Mouse (Mus musculus) stomach, postnatal 0 days (tissue): Measurements from ENCODE around the gene AW549877. TPM values are rescaled to one million over a fixed set of nuclear protein-coding genes. Genes with fewer than 3 reads are reported as not detected.
A peak's percentile ranks its signal among the peaks of the same experiment; 100 is the strongest.

Experiments
- ATAC-seq: fragments of 200-750 bp; cut with Nextera tagmentation; 2 replicates; pipeline ENCODE4 v1.8.0; 2017; ENCODE audit not compliant: low FRiP score, low TSS enrichment
- DNase-seq: peaks from one replicate; pipeline ENCODE4 v3.0.0-alpha.2; 2016; ENCODE audit warnings: low spot score
- H3K27ac ChIP-seq: fragments of 300-500 bp; sonication (generic); replicated peaks from 2 replicates; pipeline ENCODE4 v1.5.1; 2014; ENCODE audit warnings: mild to moderate bottlenecking, control low read depth
- H3K27me3 ChIP-seq: fragments of 300-500 bp; sonication (generic); 2 replicates; pipeline ENCODE4 v1.6.1; 2014; ENCODE audit warnings: low read length; ENCODE audit not compliant: control insufficient read depth, insufficient read depth
- H3K36me3 ChIP-seq: fragments of 300-500 bp; sonication (generic); 2 replicates; pipeline ENCODE4 v1.6.1; 2014; ENCODE audit warnings: low read length, mixed read lengths; ENCODE audit not compliant: control insufficient read depth, insufficient read depth
- H3K4me1 ChIP-seq: fragments of 300-500 bp; sonication (generic); replicated peaks from 2 replicates; pipeline ENCODE4 v1.6.1; 2014; ENCODE audit warnings: antibody characterized with exemption; ENCODE audit not compliant: control insufficient read depth, insufficient read depth
- H3K4me2 ChIP-seq: fragments of 300-500 bp; sonication (generic); replicated peaks from 2 replicates; pipeline ENCODE4 v1.6.1; 2014; ENCODE audit warnings: low read depth, mild to moderate bottlenecking, control low read depth, moderate library complexity
- H3K4me3 ChIP-seq: fragments of 300-500 bp; sonication (generic); 2 replicates; pipeline ENCODE4 v1.5.1; 2014; ENCODE audit warnings: low read depth, low read length, control low read depth
- H3K9ac ChIP-seq: fragments of 300-500 bp; sonication (generic); 2 replicates; pipeline ENCODE4 v1.6.1; 2014; ENCODE audit warnings: mild to moderate bottlenecking, low read length, control low read depth, mixed read lengths
- H3K9me3 ChIP-seq: fragments of 300-500 bp; sonication (generic); 2 replicates; pipeline ENCODE4 v1.6.1; 2016; ENCODE audit warnings: low read length; ENCODE audit not compliant: control insufficient read depth
- CTCF ChIP-seq: IDR thresholded peaks from 2 replicates; pipeline ENCODE4 v1.5.1; 2016; ENCODE audit warnings: antibody characterized with exemption, low read depth, mild to moderate bottlenecking, moderate library complexity
- EP300 ChIP-seq: optimal IDR thresholded peaks from 2 replicates; pipeline ENCODE3; 2016; ENCODE audit warnings: antibody characterized with exemption
- WGBS: fragments of 180-500 bp; shearing (Covaris S2); extraction: QIAGEN DNeasy Blood & Tissue Kit; methylation state at CpG from one replicate; pipeline ENCODE4 v1.1.7; 2014; 5-methylcytosine and 5-hydroxymethylcytosine counted together
- polyA plus RNA-seq: library from polyadenylated mRNA; unstranded; fragments of >200 nt; fragmentation: Nextera tagmentation; extraction: Ambion mirVana; gene quantifications from 2 replicates; pipeline ENCODE4 v1.2.1, GENCODE M21; 2015

The AW549877 gene
- 10.9 and 11.5 TPM in 2 replicates for polyA plus RNA-seq

- peak within 1 kb of the TSS; percentile 88 for H3K4me3 ChIP-seq
- H3K9ac ChIP-seq: peak within 1 kb of the TSS; percentile 93
- ATAC-seq (peak; percentile 99), DNase-seq (peak; percentile 98)
- peak within 1 kb of the TSS; percentile 97 for H3K27ac ChIP-seq
- H3K9me3 ChIP-seq: no peaks in the 10 kb centered on the region
- WGBS: under 1% methylated on average over 56 of the region's 61 CpGs
- no peaks in the 10 kb centered on the region for H3K4me1 ChIP-seq
- peak within 1 kb of the TSS; percentile 67 for H3K4me2 ChIP-seq
- TF ChIP-seq EP300 (peak; percentile 91), CTCF (peak; percentile 22; the same call in 1 of the 2 replicates)
- no peaks in the 10 kb centered on the region for H3K27me3 ChIP-seq
- H3K36me3 ChIP-seq: peaks cover 6% of the 10 kb centered on the region; the same call in 1 of the 2 replicates
Observed at GRCm38 (mm10) chr15:3995448-3996266, at the start of gene AW549877. TSS of gene AW549877 (minus strand) at chr15:3995744.

GRCm38 (mm10) chr15:4043032-4043471 lies 47.5 kb upstream of the AW549877 start:
- Histone ChIP-seq H3K9ac (no peak overlapping the region), H3K4me1 (no peaks in the 10 kb centered on the region), H3K4me3 (no peak overlapping the region), H3K4me2 (no peak overlapping the region), H3K27ac (no peak overlapping the region), H3K36me3 (peaks cover 5% of the 10 kb centered on the region; the same call in 1 of the 2 replicates), H3K9me3 (no peaks in the 10 kb centered on the region), H3K27me3 (no peaks in the 10 kb centered on the region)
- TF ChIP-seq CTCF (peak; percentile 79), EP300 (no peak)
- 25% methylated on average over 4 of the region's 4 CpGs for WGBS
- ATAC-seq (no peak; the same call in 1 of the 2 replicates), DNase-seq (no peak)

- no peak overlapping the region for H3K9ac ChIP-seq
- no peaks in the 10 kb centered on the region for H3K4me1 ChIP-seq
- H3K27me3 ChIP-seq: no peaks in the 10 kb centered on the region
- DNase-seq: no peak
- no peak overlapping the region for H3K27ac ChIP-seq
- ATAC-seq: no peak
- no peak overlapping the region for H3K4me3 ChIP-seq
- no peak overlapping the region for H3K4me2 ChIP-seq
- WGBS: 87% methylated on average over 3 of the region's 3 CpGs
- H3K36me3 ChIP-seq: peaks cover 5% of the 10 kb centered on the region; the same call in 1 of the 2 replicates
- H3K9me3 ChIP-seq: no peaks in the 10 kb centered on the region
- TF ChIP-seq CTCF (no peak), EP300 (no peak)
Observed at GRCm38 (mm10) chr15:4042423-4042822, 46.9 kb upstream of the AW549877 start.

GRCm38 (mm10) chr15:4033168-4034004 lies 37.8 kb upstream of the AW549877 start:
- no peaks in the 10 kb centered on the region for H3K9me3 ChIP-seq
- no peak overlapping the region for H3K4me3 ChIP-seq
- no peak overlapping the region for H3K9ac ChIP-seq
- no peak overlapping the region for H3K4me2 ChIP-seq
- no peaks in the 10 kb centered on the region for H3K4me1 ChIP-seq
- ATAC-seq (no peak), DNase-seq (no peak)
- WGBS: 69% methylated on average over 3 of the region's 3 CpGs
- no peaks in the 10 kb centered on the region for H3K27me3 ChIP-seq
- no peak overlapping the region for H3K27ac ChIP-seq
- 0 out of 2 replicates have a peak, but pooled peaks cover 5% of the 10 kb centered on the region for H3K36me3 ChIP-seq
- TF ChIP-seq EP300 (no peak), CTCF (no peak)

- Histone ChIP-seq H3K27ac (no peak overlapping the region), H3K4me2 (no peak overlapping the region), H3K4me1 (0 out of 2 replicates have a peak, but pooled peaks cover 4% of the 10 kb centered on the region), H3K9me3 (no peaks in the 10 kb centered on the region), H3K4me3 (no peak overlapping the region), H3K36me3 (no peaks in the 10 kb centered on the region), H3K9ac (no peak overlapping the region), H3K27me3 (no peaks in the 10 kb centered on the region)
- TF ChIP-seq EP300 (no peak), CTCF (no peak)
- no peak for DNase-seq
- no peak for ATAC-seq
Observed at GRCm38 (mm10) chr15:4028960-4029359, 33.4 kb upstream of the AW549877 start.
